Mouse (Mus musculus): ENCODE data around the gene Efna5.

DNA sequence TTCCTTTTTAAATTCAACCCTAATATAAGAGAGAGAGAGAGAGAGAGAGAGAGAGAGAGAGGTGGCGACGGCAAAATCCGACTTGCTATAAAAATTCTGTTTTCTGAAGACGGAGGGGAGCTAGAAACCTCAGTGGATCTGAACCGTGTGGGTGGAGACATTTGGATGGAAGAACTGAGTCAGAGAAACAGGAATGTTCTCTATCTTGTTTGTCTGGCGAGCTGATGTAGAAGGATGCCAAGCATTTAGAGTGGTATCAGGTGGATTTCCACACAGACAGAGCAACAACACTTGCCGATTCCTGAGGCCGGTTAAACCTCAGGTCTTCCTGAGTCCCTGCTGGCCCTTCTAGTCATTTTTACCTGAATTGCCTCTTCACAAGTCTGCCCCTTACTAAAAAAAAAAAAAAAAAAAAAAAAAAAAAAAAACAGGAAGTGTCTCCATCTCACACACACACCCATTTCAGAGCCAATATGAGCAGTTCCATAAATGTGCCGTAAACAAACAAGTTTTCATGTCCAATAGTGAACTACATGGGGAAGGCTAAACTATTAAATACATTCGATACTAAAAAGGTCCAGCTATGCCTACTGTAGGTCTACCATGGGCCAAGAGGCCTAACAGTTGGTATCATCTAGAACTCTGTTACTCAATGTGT, 231.7 kb downstream of the Efna5 start:
- TF ChIP-seq GATA1 (IDR thresholded peaks at IDR 0.05; ENCODE audit: borderline replicate concordance, low read length): no peak
- no peak for TF ChIP-seq FLI1 (IDR thresholded peaks at IDR 0.05; ENCODE audit: low read length)
